Mouse (Mus musculus) CH12.LX (cell line): Measurements from ENCODE around the gene Fance.

ENCODE experiments used
- CTCF ChIP-seq, 2 experiments: IDR thresholded peaks in 1 of 2; conservative IDR thresholded peaks in 1 of 2; 2 replicates each; pipeline ENCODE4 v1.5.1; 2011 to 2012; ENCODE audit warnings: low read depth in 2 of 2, low read length in 2 of 2, improper control_type of control experiment in 1 of 2, inconsistent platforms in 1 of 2, mild to moderate bottlenecking in 1 of 2, moderate library complexity in 1 of 2
- E2F4 ChIP-seq: IDR thresholded peaks from 2 replicates; pipeline ENCODE4 v1.6.1; 2011; ENCODE audit warnings: low read depth, low read length, improper control_type of control experiment; ENCODE audit not compliant: insufficient replicate concordance
- MAZ ChIP-seq: IDR thresholded peaks from 2 replicates; pipeline ENCODE4 v1.6.1; 2012; ENCODE audit warnings: low read depth, mild to moderate bottlenecking, inconsistent platforms, low read length, improper control_type of control experiment, moderate library complexity
- ZC3H11A ChIP-seq: IDR thresholded peaks from 2 replicates; pipeline ENCODE4 v1.6.1; 2012; ENCODE audit warnings: low read depth, mild to moderate bottlenecking, inconsistent platforms, low read length, improper control_type of control experiment
- ZMIZ1 ChIP-seq: IDR thresholded peaks from 2 replicates; pipeline ENCODE4 v1.6.1; 2012; ENCODE audit warnings: low read depth, mild to moderate bottlenecking, inconsistent platforms, low read length, improper control_type of control experiment

- TF ChIP-seq E2F4 = no peak
- TF ChIP-seq CTCF (conservative IDR thresholded peaks at IDR 0.05 in 1 of 2, IDR thresholded peaks at IDR 0.05 in 1 of 2; ENCODE audit: low read depth in 2 of 2, low read length in 2 of 2) = no peak
- TF ChIP-seq ZC3H11A = no peak
- no peak for TF ChIP-seq ZMIZ1
- TF ChIP-seq MAZ = no peak
Observed at GRCm38 (mm10) chr17:28278156-28278555, 35.2 kb upstream of the Fance start.
